Mouse (Mus musculus): Measurements from ENCODE around the gene Sipa1l3. TPM values are rescaled to one million over a fixed set of nuclear protein-coding genes. Genes with fewer than 3 reads are reported as not detected.

Gene Sipa1l3
- polyA plus RNA-seq, 1 experiment: 63.3 TPM

DNA sequence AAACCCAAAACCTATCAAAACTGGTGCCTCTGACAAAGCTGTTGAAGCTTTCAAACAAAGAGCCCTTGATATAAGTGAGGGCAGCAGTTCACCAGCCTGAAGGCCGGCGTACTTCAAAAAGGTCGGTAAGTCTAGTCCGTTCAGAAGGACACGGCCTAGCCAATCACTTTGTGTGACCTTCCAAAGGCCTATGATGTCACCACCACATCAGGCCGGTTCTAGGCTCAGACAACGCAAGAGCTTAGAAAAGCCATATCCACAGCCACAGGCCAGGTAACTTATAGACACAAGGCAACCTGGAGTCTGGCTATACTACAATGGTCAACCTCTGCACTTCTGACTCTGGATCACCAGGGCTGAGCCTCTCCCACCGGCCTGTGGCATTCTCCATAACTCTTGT, 238.5 kb downstream of the Sipa1l3 start:
- 93% methylated on average over 8 of the region's 8 CpGs for WGBS
- Histone ChIP-seq H3K27ac (ENCODE audit: insufficient read depth, low read length) (no peak overlapping the region), H3K27me3 (ENCODE audit: control insufficient read depth, insufficient read depth, low read length) (no peaks in the 10 kb centered on the region), H3K4me3 (replicated peaks; ENCODE audit: insufficient read depth, low read depth, low read length) (no peak overlapping the region), H3K4me1 (ENCODE audit: control insufficient read depth, insufficient read depth, low read length) (peaks cover 2% of the 10 kb centered on the region)
- TF ChIP-seq CTCF (IDR thresholded peaks at IDR 0.05; ENCODE audit: borderline replicate concordance, insufficient read depth, low read depth, low read length) (no peak), POLR2A (IDR thresholded peaks at IDR 0.05; ENCODE audit: borderline replicate concordance, insufficient read depth, low read length) (no peak)
- DNase-seq: no peak

DNA sequence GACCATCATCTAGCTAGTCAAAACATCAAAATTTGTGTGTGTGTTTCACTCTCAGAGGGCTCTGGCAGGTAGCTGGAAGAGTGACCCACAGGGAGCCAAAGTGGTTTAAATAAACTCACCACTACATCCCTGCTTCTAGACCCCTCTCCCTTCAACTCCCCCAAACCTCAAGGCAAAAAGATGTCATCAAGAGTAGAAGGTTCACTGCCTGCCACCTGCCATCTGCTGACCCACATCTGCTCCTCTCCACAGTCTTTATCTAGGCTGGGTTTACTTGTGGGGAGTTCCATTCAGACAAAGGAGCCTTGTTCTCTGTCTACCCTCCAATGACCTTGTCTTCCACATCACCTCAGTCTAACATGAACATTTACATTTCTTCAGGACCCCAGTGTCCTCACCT, 239.2 kb downstream of the Sipa1l3 start:
- no peak overlapping the region for H3K27ac ChIP-seq (ENCODE audit: insufficient read depth, low read length)
- no peak overlapping the region for H3K4me3 ChIP-seq (replicated peaks; ENCODE audit: insufficient read depth, low read depth, low read length)
- no peak for TF ChIP-seq POLR2A (IDR thresholded peaks at IDR 0.05; ENCODE audit: borderline replicate concordance, insufficient read depth, low read length)
- peaks cover 2% of the 10 kb centered on the region for H3K4me1 ChIP-seq (ENCODE audit: control insufficient read depth, insufficient read depth, low read length)
- H3K27me3 ChIP-seq (ENCODE audit: control insufficient read depth, insufficient read depth, low read length): no peaks in the 10 kb centered on the region
- DNase-seq: no peak

DNA sequence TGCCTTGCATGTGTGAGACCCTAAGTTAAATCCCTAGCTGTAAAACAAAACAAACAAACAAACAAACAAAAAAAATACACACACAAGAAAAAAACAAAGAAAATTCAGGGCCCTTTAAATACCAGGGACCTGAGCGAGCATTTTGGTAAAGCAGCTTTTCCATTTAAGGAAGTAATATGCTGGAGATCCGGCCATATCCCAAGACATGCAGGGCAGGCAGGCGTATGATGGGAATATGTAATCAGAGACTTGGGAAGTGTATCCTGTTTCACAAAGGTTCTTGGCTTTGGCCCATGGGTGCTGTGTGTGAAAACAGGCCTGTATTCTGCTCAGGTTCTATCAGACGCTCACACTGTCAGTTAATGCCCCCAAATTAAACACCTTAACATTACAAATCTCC, 240.9 kb downstream of the Sipa1l3 start:
- Histone ChIP-seq H3K27me3 (ENCODE audit: control insufficient read depth, insufficient read depth, low read length) (no peaks in the 10 kb centered on the region), H3K27ac (ENCODE audit: insufficient read depth, low read length) (no peak overlapping the region), H3K4me3 (replicated peaks; ENCODE audit: insufficient read depth, low read depth, low read length) (no peak overlapping the region), H3K4me1 (ENCODE audit: control insufficient read depth, insufficient read depth, low read length) (peaks cover 2% of the 10 kb centered on the region)
- no peak for DNase-seq
- TF ChIP-seq POLR2A (IDR thresholded peaks at IDR 0.05; ENCODE audit: borderline replicate concordance, insufficient read depth, low read length): no peak
- TF ChIP-seq CTCF (IDR thresholded peaks at IDR 0.05; ENCODE audit: borderline replicate concordance, insufficient read depth, low read depth, low read length): no peak
- 88% methylated on average over 4 of the region's 4 CpGs for whole genome bisulfite sequencing

DNA sequence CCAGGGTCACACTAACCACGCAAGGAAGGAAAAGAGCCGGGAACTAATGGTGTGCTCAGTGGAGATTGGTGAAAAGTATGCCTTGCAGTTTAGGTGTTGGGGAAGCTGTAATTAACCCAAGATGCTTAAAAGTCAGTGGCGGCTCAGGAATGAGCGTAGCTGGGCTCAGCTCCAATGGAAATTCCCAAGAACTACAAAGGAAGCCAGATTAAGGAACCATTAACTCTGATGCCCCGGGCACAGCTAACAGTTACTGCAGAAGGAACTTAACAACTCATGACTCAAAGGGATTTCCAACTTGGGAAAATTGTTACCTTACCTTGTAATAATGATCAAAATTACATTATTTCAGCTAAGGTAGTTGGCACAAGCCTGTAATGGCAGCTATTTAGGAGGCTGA, 241.7 kb downstream of the Sipa1l3 start:
- Histone ChIP-seq H3K4me1 (ENCODE audit: control insufficient read depth, insufficient read depth, low read length) (peaks cover 2% of the 10 kb centered on the region), H3K27me3 (ENCODE audit: control insufficient read depth, insufficient read depth, low read length) (no peaks in the 10 kb centered on the region), H3K27ac (ENCODE audit: insufficient read depth, low read length) (no peak overlapping the region), H3K4me3 (replicated peaks; ENCODE audit: insufficient read depth, low read depth, low read length) (no peak overlapping the region)
- 70% methylated on average over 5 of the region's 5 CpGs for WGBS
- no peak for TF ChIP-seq CTCF (IDR thresholded peaks at IDR 0.05; ENCODE audit: borderline replicate concordance, insufficient read depth, low read depth, low read length)
- no peak for DNase-seq

DNA sequence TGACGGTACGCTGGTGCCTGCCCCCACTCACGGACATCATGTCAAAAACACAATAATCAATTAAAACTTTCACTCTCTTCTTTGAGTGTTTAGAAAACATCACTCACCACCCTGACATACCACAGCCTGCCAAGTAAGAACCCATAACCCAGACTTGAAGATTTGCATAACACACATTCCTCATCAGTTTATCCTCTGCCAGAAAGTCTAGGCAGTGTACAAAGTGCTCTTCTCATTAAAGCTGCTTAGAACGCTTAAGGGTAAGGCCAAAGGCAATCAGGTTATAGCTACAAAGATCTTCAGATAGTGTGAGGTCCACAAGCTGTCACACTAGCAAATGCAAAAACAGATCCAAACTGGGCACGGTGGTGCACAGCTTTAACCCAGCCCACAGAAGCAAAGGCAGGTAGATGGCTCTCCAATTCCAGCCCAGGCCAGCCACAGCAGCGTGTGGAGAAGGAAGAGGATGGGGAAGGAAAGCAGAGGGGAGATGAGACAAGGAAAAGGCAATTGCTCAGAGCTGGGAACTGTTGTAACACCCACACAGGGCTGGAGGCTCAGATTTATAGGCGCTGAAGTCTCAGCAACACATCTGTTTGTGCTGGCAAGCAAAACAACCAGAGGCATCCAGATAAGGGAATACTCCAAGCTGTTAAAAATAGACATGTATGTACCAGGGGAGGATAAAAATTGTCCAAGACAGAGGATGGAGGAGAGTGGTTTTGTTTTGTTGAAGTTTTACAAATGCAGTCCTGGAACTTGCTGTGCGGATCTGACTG, 246.6 kb downstream of the Sipa1l3 start:
- WGBS: 69% methylated on average over 8 of the region's 8 CpGs

DNA sequence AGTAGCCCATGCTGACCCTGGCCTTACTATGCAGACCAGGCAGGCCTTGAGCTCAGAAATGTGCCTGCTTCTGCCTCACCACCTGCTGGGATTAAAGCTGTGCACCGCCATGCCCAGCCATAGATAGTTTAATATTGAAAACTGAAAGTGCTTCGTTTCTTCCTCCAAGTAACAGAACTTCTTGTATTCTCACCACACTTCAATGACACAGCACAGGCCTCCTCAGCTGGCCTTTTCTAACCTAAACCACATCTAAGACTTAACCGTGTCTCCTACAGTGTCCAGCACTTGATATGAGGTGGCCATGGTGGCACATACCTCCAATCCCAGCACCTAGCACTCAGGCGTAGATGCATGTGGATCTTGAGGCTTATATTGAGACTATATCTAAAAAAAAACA, 248.0 kb downstream of the Sipa1l3 start:
- 56% methylated on average over 4 of the region's 4 CpGs for WGBS
- no peak for DNase-seq
- TF ChIP-seq CTCF (IDR thresholded peaks at IDR 0.05; ENCODE audit: borderline replicate concordance, insufficient read depth, low read depth, low read length) (no peak), POLR2A (IDR thresholded peaks at IDR 0.05; ENCODE audit: borderline replicate concordance, insufficient read depth, low read length) (no peak)
- no peak overlapping the region for H3K27ac ChIP-seq (ENCODE audit: insufficient read depth, low read length)
- no peak overlapping the region for H3K4me3 ChIP-seq (replicated peaks; ENCODE audit: insufficient read depth, low read depth, low read length)
- H3K27me3 ChIP-seq (ENCODE audit: control insufficient read depth, insufficient read depth, low read length): no peaks in the 10 kb centered on the region
- peaks cover 4% of the 10 kb centered on the region for H3K4me1 ChIP-seq (ENCODE audit: control insufficient read depth, insufficient read depth, low read length)

More for the DNA sequence above, 246.6 kb downstream of the Sipa1l3 start:
- Histone ChIP-seq H3K4me3 (replicated peaks; ENCODE audit: insufficient read depth, low read depth, low read length) (no peak overlapping the region), H3K27me3 (ENCODE audit: control insufficient read depth, insufficient read depth, low read length) (no peaks in the 10 kb centered on the region), H3K4me1 (ENCODE audit: control insufficient read depth, insufficient read depth, low read length) (peaks cover 6% of the 10 kb centered on the region), H3K27ac (ENCODE audit: insufficient read depth, low read length) (no peak overlapping the region)
- no peak for TF ChIP-seq CTCF (IDR thresholded peaks at IDR 0.05; ENCODE audit: borderline replicate concordance, insufficient read depth, low read depth, low read length)
- TF ChIP-seq POLR2A (IDR thresholded peaks at IDR 0.05; ENCODE audit: borderline replicate concordance, insufficient read depth, low read length): no peak
- no peak for DNase-seq

Other genes starting within 250 kb of the Sipa1l3 start
- 46.2 and 54.9 TPM in 2 replicates for gene Spint2, start 236.7 kb downstream of the Sipa1l3 start, polyA plus RNA-seq (2012; rRNA removed)
- gene Ppp1r14a, start 229.3 kb downstream of the Sipa1l3 start, polyA plus RNA-seq (2012; rRNA removed): 81.8 and 99.7 TPM in 2 replicates
- gene Dpf1, start 214.7 kb downstream of the Sipa1l3 start, polyA plus RNA-seq (2012; rRNA removed): 28.3 and 29.8 TPM in 2 replicates
- gene Catsperg2, start 208.4 kb upstream of the Sipa1l3 start, polyA plus RNA-seq (2012; rRNA removed): not detected in 2 replicates
- 11.1 and 12.3 TPM in 2 replicates for gene Zfp84, start 249.9 kb upstream of the Sipa1l3 start, polyA plus RNA-seq (2012; rRNA removed)